In genomic region chr3:68870568-68870950, GRCm38 (mm10) we compare ENCODE assay signal across 8 mouse cellular contexts. TPM values are rescaled to one million over a fixed set of nuclear protein-coding genes. Genes with fewer than 3 reads are reported as not detected.
DNase-seq lines count a peak whose midpoint lies in the region; ATAC-seq and TF ChIP-seq lines count a peak whose summit lies in the region.

No protein-coding gene starts in this region.

- H3K9me3 ChIP-seq in heart, postnatal 0 days (replicated peaks; ENCODE audit: control insufficient read depth, low read length) = no peaks in the 10 kb centered on the region
- H3K9me3 ChIP-seq in liver, embryonic 12.5 days (replicated peaks) = no peaks in the 10 kb centered on the region

- TF ChIP-seq EP300 in heart, postnatal 0 days (IDR thresholded peaks at IDR 0.05; ENCODE audit: low read depth) = no peak

- TF ChIP-seq POLR2A in cortical plate, adult 2 months (IDR thresholded peaks at IDR 0.05; ENCODE audit: extremely low read depth, insufficient read depth, low read length) = no peak

- H3K27me3 ChIP-seq in heart, postnatal 0 days (ENCODE audit: control insufficient read depth, insufficient read depth, low read length) = peaks cover 27% of the 10 kb centered on the region
- H3K27me3 ChIP-seq in liver, embryonic 12.5 days (replicated peaks) = peaks cover 43% of the 10 kb centered on the region

- no peak; the same call in 1 of the 2 replicates for ATAC-seq in heart, postnatal 0 days (ENCODE audit: insufficient read depth, low read depth)
- ATAC-seq in liver, embryonic 12.5 days = peak; percentile 19; the same call in 1 of the 2 replicates

- H3K27ac ChIP-seq in cortical plate, adult 2 months (ENCODE audit: insufficient read depth, low read length) = no peak overlapping the region
- H3K27ac ChIP-seq in heart, postnatal 0 days (ENCODE audit: low read depth) = no peak overlapping the region
- H3K27ac ChIP-seq in liver, embryonic 12.5 days = no peak overlapping the region

- H3K4me1 ChIP-seq in cortical plate, adult 2 months (ENCODE audit: control insufficient read depth, insufficient read depth, low read length) = no peaks in the 10 kb centered on the region
- peaks cover 7% of the 10 kb centered on the region for H3K4me1 ChIP-seq in heart, postnatal 0 days (ENCODE audit: control insufficient read depth, insufficient read depth)
- H3K4me1 ChIP-seq in liver, embryonic 12.5 days = peaks cover 19% of the 10 kb centered on the region

- peak overlapping the region; percentile 95 for H3K4me3 ChIP-seq in cortical plate, adult 2 months (ENCODE audit: insufficient read depth, low read length)
- peak overlapping the region; percentile 61 for H3K4me3 ChIP-seq in heart, postnatal 0 days (ENCODE audit: low read depth, low read length)
- peak overlapping the region; percentile 63 for H3K4me3 ChIP-seq in liver, embryonic 12.5 days

- 6% methylated on average over 15 of the region's 15 CpGs for WGBS in heart, postnatal 0 days
- 8% methylated on average over 15 of the region's 15 CpGs for WGBS in liver, embryonic 12.5 days (ENCODE audit: insufficient replicate concordance)

- H3K4me2 ChIP-seq in heart, postnatal 0 days (ENCODE audit: low read depth, low read length) = peak overlapping the region; percentile 99
- peak overlapping the region; percentile 93 for H3K4me2 ChIP-seq in liver, embryonic 12.5 days

- peak; percentile 15 for DNase-seq in kidney, adult 18-20 months
- no peak for DNase-seq in kidney, adult 8-10 months
- DNase-seq in heart, postnatal 0 days (ENCODE audit: low spot score) = no peak
- DNase-seq in retina, postnatal 1 day = no peak
- no peak for DNase-seq in gastrocnemius, adult 8-10 months (ENCODE audit: low spot score in 2 of 2)
- DNase-seq in spleen, adult 12 weeks (ENCODE audit: low spot score) = no peak

- no peaks in the 10 kb centered on the region for H3K36me3 ChIP-seq in heart, postnatal 0 days (replicated peaks; ENCODE audit: control insufficient read depth, insufficient read depth, low read length)
- no peaks in the 10 kb centered on the region for H3K36me3 ChIP-seq in liver, embryonic 12.5 days

- no peak for TF ChIP-seq CTCF in cortical plate, adult 2 months (IDR thresholded peaks at IDR 0.05; ENCODE audit: extremely low read depth, insufficient read depth, low read length)
- no peak for TF ChIP-seq CTCF in heart, postnatal 0 days (IDR thresholded peaks at IDR 0.05; ENCODE audit: low read depth)

- no peak overlapping the region for H3K9ac ChIP-seq in heart, postnatal 0 days (replicated peaks; ENCODE audit: low read depth, low read length)
- no peak overlapping the region for H3K9ac ChIP-seq in liver, embryonic 12.5 days

RNA-seq across cellular contexts. Expression of gene 1110032F04Rik, which starts 1.2 kb away (rescaled TPM):
- 15.6 and 18.9 TPM in 2 replicates for polyA plus RNA-seq in cortical plate, adult 2 months (2012; rRNA removed)
- 3.7 and 8.0 TPM in 2 replicates for total RNA-seq in heart, postnatal 0 days (2014; rRNA removed; ENCODE audit: low replicate concordance)
- polyA plus RNA-seq in heart, postnatal 0 days (2015; fragmentation: Nextera tagmentation; extraction: Ambion mirVana) = 2.1 and 2.5 TPM in 2 replicates
- polyA plus RNA-seq in liver, embryonic 12.5 days (2016; fragmentation: Nextera tagmentation; extraction: Ambion mirVana) = 2.8 and 3.1 TPM in 2 replicates
- not detected for total RNA-seq in gastrocnemius, adult 8-10 months (2022)
